Mouse (Mus musculus): ENCODE results near the gene Mindy3. TPM values are rescaled to one million over a fixed set of nuclear protein-coding genes. Genes with fewer than 3 reads are reported as not detected.

The Mindy3 gene
- polyA plus RNA-seq, 1 experiment from 2014 or later: 45.7 TPM

GRCm38 (mm10) chr2:12384389-12384788, 34.9 kb downstream of the Mindy3 start:
- Histone ChIP-seq H3K4me3 (ENCODE audit: low read depth, low read length) (no peak overlapping the region), H3K4me2 (ENCODE audit: low read depth) (no peak overlapping the region), H3K27ac (ENCODE audit: low read depth, low read length) (no peak overlapping the region), H3K36me3 (ENCODE audit: control insufficient read depth, insufficient read depth, low read length) (no peaks in the 10 kb centered on the region; the same call in 1 of the 2 replicates), H3K27me3 (ENCODE audit: control insufficient read depth, insufficient read depth, low read length) (no peaks in the 10 kb centered on the region), H3K9me3 (ENCODE audit: control insufficient read depth, low read length) (no peaks in the 10 kb centered on the region), H3K9ac (ENCODE audit: low read length) (no peak overlapping the region), H3K4me1 (ENCODE audit: control insufficient read depth, insufficient read depth, low read length) (no peaks in the 10 kb centered on the region)
- DNase-seq (ENCODE audit: low spot score): no peak
- 93% methylated on average over 1 of the region's 1 CpGs for WGBS
- ATAC-seq (ENCODE audit: insufficient read depth, low FRiP score, low TSS enrichment): no peak

- Histone ChIP-seq H3K27ac (ENCODE audit: low read depth, low read length) (no peak overlapping the region), H3K9ac (ENCODE audit: low read length) (no peak overlapping the region), H3K9me3 (ENCODE audit: control insufficient read depth, low read length) (no peaks in the 10 kb centered on the region), H3K4me2 (ENCODE audit: low read depth) (no peak overlapping the region), H3K4me3 (ENCODE audit: low read depth, low read length) (no peak overlapping the region), H3K36me3 (ENCODE audit: control insufficient read depth, insufficient read depth, low read length) (no peaks in the 10 kb centered on the region; the same call in 1 of the 2 replicates), H3K27me3 (ENCODE audit: control insufficient read depth, insufficient read depth, low read length) (no peaks in the 10 kb centered on the region), H3K4me1 (ENCODE audit: control insufficient read depth, insufficient read depth, low read length) (no peaks in the 10 kb centered on the region)
- 86% methylated on average over 4 of the region's 4 CpGs for WGBS
- no peak for DNase-seq (ENCODE audit: low spot score)
- no peak for ATAC-seq (ENCODE audit: insufficient read depth, low FRiP score, low TSS enrichment)
Measured at GRCm38 (mm10) chr2:12382650-12383049, 36.6 kb downstream of the Mindy3 start.

GRCm38 (mm10) chr2:12380233-12380632, 39.0 kb downstream of the Mindy3 start:
- H3K9ac ChIP-seq (ENCODE audit: low read length): no peak overlapping the region
- no peak overlapping the region for H3K27ac ChIP-seq (ENCODE audit: low read depth, low read length)
- no peak overlapping the region for H3K4me3 ChIP-seq (ENCODE audit: low read depth, low read length)
- H3K4me1 ChIP-seq (ENCODE audit: control insufficient read depth, insufficient read depth, low read length): no peaks in the 10 kb centered on the region
- H3K4me2 ChIP-seq (ENCODE audit: low read depth): no peak overlapping the region
- no peaks in the 10 kb centered on the region for H3K9me3 ChIP-seq (ENCODE audit: control insufficient read depth, low read length)
- H3K27me3 ChIP-seq (ENCODE audit: control insufficient read depth, insufficient read depth, low read length): no peaks in the 10 kb centered on the region
- DNase-seq (ENCODE audit: low spot score): no peak
- no peak for ATAC-seq (ENCODE audit: insufficient read depth, low FRiP score, low TSS enrichment)
- H3K36me3 ChIP-seq (ENCODE audit: control insufficient read depth, insufficient read depth, low read length): no peaks in the 10 kb centered on the region
- WGBS: 68% methylated on average over 2 of the region's 2 CpGs

DNA sequence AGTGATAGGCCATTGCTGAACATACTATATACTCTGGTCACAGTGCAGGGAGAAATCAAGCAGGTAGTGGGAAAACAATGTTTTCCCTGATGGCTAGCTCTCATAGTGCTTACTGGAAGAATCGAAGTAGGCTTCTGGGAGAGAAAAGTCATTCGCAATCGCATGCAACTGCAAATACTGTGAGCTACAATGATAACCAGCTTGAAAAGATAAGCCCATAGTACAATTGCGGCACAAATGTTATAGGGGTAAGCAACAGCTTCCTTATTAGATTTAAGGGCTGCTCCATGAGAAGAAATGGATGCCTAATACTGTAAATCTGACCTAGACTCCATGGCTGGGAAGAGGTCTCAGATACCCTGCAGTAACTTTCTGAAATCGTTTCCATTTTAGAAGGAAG, 40.7 kb downstream of the Mindy3 start:
- H3K27me3 ChIP-seq (ENCODE audit: control insufficient read depth, insufficient read depth, low read length): no peaks in the 10 kb centered on the region

DNA sequence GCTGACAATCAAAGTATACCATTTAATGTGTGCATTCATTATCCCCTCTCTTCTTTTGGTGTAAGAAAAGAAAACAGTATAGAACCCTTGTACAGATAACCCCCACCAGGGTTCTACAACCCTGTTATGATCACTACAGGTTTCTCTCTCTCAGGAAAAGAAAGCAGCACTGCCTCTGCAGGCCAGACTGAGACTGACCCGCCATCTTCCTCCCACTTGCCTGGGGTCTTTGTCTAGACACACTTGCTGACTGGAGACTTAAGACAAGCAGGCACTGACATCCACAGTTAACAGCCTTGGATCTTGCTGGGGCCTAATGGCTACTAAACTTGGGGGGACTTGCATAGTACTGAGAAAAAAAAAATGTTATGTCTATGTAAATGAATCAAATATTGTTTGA, 42.2 kb downstream of the Mindy3 start:
- WGBS: 58% methylated on average over 1 of the region's 1 CpGs
- no peak for DNase-seq (ENCODE audit: low spot score)
- Histone ChIP-seq H3K27ac (ENCODE audit: low read depth, low read length) (no peak overlapping the region), H3K4me2 (ENCODE audit: low read depth) (no peak overlapping the region), H3K27me3 (ENCODE audit: control insufficient read depth, insufficient read depth, low read length) (no peaks in the 10 kb centered on the region), H3K9me3 (ENCODE audit: control insufficient read depth, low read length) (no peaks in the 10 kb centered on the region), H3K4me1 (ENCODE audit: control insufficient read depth, insufficient read depth, low read length) (no peaks in the 10 kb centered on the region), H3K9ac (ENCODE audit: low read length) (no peak overlapping the region), H3K36me3 (ENCODE audit: control insufficient read depth, insufficient read depth, low read length) (no peaks in the 10 kb centered on the region), H3K4me3 (ENCODE audit: low read depth, low read length) (no peak overlapping the region)
- no peak for ATAC-seq (ENCODE audit: insufficient read depth, low FRiP score, low TSS enrichment)

More for the DNA sequence above, 40.7 kb downstream of the Mindy3 start:
- Histone ChIP-seq H3K4me1 (ENCODE audit: control insufficient read depth, insufficient read depth, low read length) (no peaks in the 10 kb centered on the region), H3K9ac (ENCODE audit: low read length) (no peak overlapping the region), H3K9me3 (ENCODE audit: control insufficient read depth, low read length) (no peaks in the 10 kb centered on the region), H3K4me3 (ENCODE audit: low read depth, low read length) (no peak overlapping the region), H3K27ac (ENCODE audit: low read depth, low read length) (no peak overlapping the region), H3K36me3 (ENCODE audit: control insufficient read depth, insufficient read depth, low read length) (no peaks in the 10 kb centered on the region), H3K4me2 (ENCODE audit: low read depth) (no peak overlapping the region)
- 94% methylated on average over 5 of the region's 5 CpGs for WGBS
- DNase-seq (ENCODE audit: low spot score) (no peak), ATAC-seq (ENCODE audit: insufficient read depth, low FRiP score, low TSS enrichment) (no peak)

DNA sequence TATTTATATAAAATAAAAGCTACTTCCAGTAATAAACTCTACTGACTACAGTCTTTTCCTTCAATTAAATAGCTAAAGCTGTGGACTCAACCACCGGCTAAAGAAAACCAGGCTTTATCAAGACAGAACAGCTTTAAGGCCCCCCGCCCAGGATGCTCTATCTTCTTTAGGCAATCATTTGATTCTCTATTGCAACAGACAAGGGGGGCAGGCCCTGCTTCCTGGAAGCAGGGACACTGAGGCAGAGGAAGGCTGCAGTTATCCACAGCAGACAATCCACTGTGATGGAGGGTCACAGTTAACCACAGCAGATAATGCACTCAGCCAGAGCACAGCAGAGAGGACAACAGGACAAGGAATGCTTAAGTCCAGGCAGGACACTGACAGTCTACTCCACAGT, 46.4 kb downstream of the Mindy3 start:
- WGBS: 92% methylated on average over 2 of the region's 2 CpGs
- H3K9ac ChIP-seq (ENCODE audit: low read length): no peak overlapping the region
- DNase-seq (ENCODE audit: low spot score) (no peak), ATAC-seq (ENCODE audit: insufficient read depth, low FRiP score, low TSS enrichment) (no peak)
- no peak overlapping the region for H3K4me2 ChIP-seq (ENCODE audit: low read depth)
- no peaks in the 10 kb centered on the region for H3K27me3 ChIP-seq (ENCODE audit: control insufficient read depth, insufficient read depth, low read length)
- H3K4me3 ChIP-seq (ENCODE audit: low read depth, low read length): no peak overlapping the region
- H3K9me3 ChIP-seq (ENCODE audit: control insufficient read depth, low read length): no peaks in the 10 kb centered on the region
- no peaks in the 10 kb centered on the region for H3K36me3 ChIP-seq (ENCODE audit: control insufficient read depth, insufficient read depth, low read length)
- H3K27ac ChIP-seq (ENCODE audit: low read depth, low read length): no peak overlapping the region
- H3K4me1 ChIP-seq (ENCODE audit: control insufficient read depth, insufficient read depth, low read length): no peaks in the 10 kb centered on the region

GRCm38 (mm10) chr2:12371401-12371800, 47.9 kb downstream of the Mindy3 start:
- 98% methylated on average over 4 of the region's 4 CpGs for WGBS
- DNase-seq (ENCODE audit: low spot score) (no peak), ATAC-seq (ENCODE audit: insufficient read depth, low FRiP score, low TSS enrichment) (no peak)
- Histone ChIP-seq H3K9me3 (ENCODE audit: control insufficient read depth, low read length) (no peaks in the 10 kb centered on the region), H3K4me3 (ENCODE audit: low read depth, low read length) (no peak overlapping the region), H3K9ac (ENCODE audit: low read length) (no peak overlapping the region), H3K4me2 (ENCODE audit: low read depth) (no peak overlapping the region), H3K27ac (ENCODE audit: low read depth, low read length) (no peak overlapping the region), H3K36me3 (ENCODE audit: control insufficient read depth, insufficient read depth, low read length) (no peaks in the 10 kb centered on the region), H3K4me1 (ENCODE audit: control insufficient read depth, insufficient read depth, low read length) (no peaks in the 10 kb centered on the region), H3K27me3 (ENCODE audit: control insufficient read depth, insufficient read depth, low read length) (no peaks in the 10 kb centered on the region)

- H3K27ac ChIP-seq (ENCODE audit: low read depth, low read length): no peak overlapping the region
- no peak for DNase-seq (ENCODE audit: low spot score)
- no peak overlapping the region for H3K9ac ChIP-seq (ENCODE audit: low read length)
- H3K4me3 ChIP-seq (ENCODE audit: low read depth, low read length): no peak overlapping the region
- H3K27me3 ChIP-seq (ENCODE audit: control insufficient read depth, insufficient read depth, low read length): no peaks in the 10 kb centered on the region
- no peak for ATAC-seq (ENCODE audit: insufficient read depth, low FRiP score, low TSS enrichment)
- no peaks in the 10 kb centered on the region for H3K36me3 ChIP-seq (ENCODE audit: control insufficient read depth, insufficient read depth, low read length)
- no peaks in the 10 kb centered on the region for H3K9me3 ChIP-seq (ENCODE audit: control insufficient read depth, low read length)
- 88% methylated on average over 2 of the region's 2 CpGs for WGBS
- no peak overlapping the region for H3K4me2 ChIP-seq (ENCODE audit: low read depth)
- H3K4me1 ChIP-seq (ENCODE audit: control insufficient read depth, insufficient read depth, low read length): no peaks in the 10 kb centered on the region
Measured at GRCm38 (mm10) chr2:12368451-12368850, 50.8 kb downstream of the Mindy3 start.

- DNase-seq (ENCODE audit: low spot score): no peak
- Histone ChIP-seq H3K27ac (ENCODE audit: low read depth, low read length) (no peak overlapping the region), H3K4me3 (ENCODE audit: low read depth, low read length) (no peak overlapping the region), H3K9ac (ENCODE audit: low read length) (no peak overlapping the region), H3K27me3 (ENCODE audit: control insufficient read depth, insufficient read depth, low read length) (no peaks in the 10 kb centered on the region), H3K36me3 (ENCODE audit: control insufficient read depth, insufficient read depth, low read length) (no peaks in the 10 kb centered on the region), H3K4me1 (ENCODE audit: control insufficient read depth, insufficient read depth, low read length) (no peaks in the 10 kb centered on the region), H3K4me2 (ENCODE audit: low read depth) (no peak overlapping the region), H3K9me3 (ENCODE audit: control insufficient read depth, low read length) (no peaks in the 10 kb centered on the region)
- WGBS: 77% methylated on average over 1 of the region's 1 CpGs
- no peak for ATAC-seq (ENCODE audit: insufficient read depth, low FRiP score, low TSS enrichment)
Measured at GRCm38 (mm10) chr2:12368016-12368415, 51.3 kb downstream of the Mindy3 start.
